Mouse (Mus musculus) MEL (cell line): ENCODE data around the gene Lin54. TPM values are rescaled to one million over a fixed set of nuclear protein-coding genes. Genes with fewer than 3 reads are reported as not detected.
A peak's percentile ranks its signal among the peaks of the same experiment; 100 is the strongest.

ENCODE experiments used
- DNase-seq: peaks from one replicate; pipeline ENCODE4 v3.0.0; 2011; ENCODE audit warnings: low read depth, low spot score
- H3K27ac ChIP-seq: 2 replicates; pipeline ENCODE4 v1.5.1; 2012; ENCODE audit warnings: low read depth, mild to moderate bottlenecking, control low read depth, low read length, moderate library complexity; ENCODE audit not compliant: control insufficient read depth
- H3K27me3 ChIP-seq, 2 experiments: fragments of 150-350 bp in 1 of 2; sonication (generic) in 1 of 2; 2 replicates each; pipeline ENCODE4 v1.6.1; 2012; ENCODE audit warnings: low read length in 2 of 2, mild to moderate bottlenecking in 2 of 2, improper control_type of control experiment in 1 of 2, moderate library complexity in 1 of 2; ENCODE audit not compliant: insufficient read depth in 2 of 2, control insufficient read depth in 1 of 2
- H3K36me3 ChIP-seq, 2 experiments: 2 replicates each; pipeline ENCODE4 v1.6.1; 2012 to 2014; ENCODE audit warnings: low read length in 2 of 2, improper control_type of control experiment in 1 of 2, inconsistent platforms in 1 of 2, mild to moderate bottlenecking in 1 of 2; ENCODE audit not compliant: insufficient read depth in 2 of 2, control insufficient read depth in 1 of 2
- H3K4me1 ChIP-seq, 2 experiments: fragments of 150-350 bp in 1 of 2; sonication (generic) in 1 of 2; 2 replicates each; pipeline ENCODE4 v1.6.1; 2012; ENCODE audit warnings: low read length in 2 of 2, improper control_type of control experiment in 1 of 2, mild to moderate bottlenecking in 1 of 2; ENCODE audit not compliant: insufficient read depth in 2 of 2, control insufficient read depth in 1 of 2
- H3K4me3 ChIP-seq, 2 experiments: fragments of 150-350 bp in 1 of 2; sonication (generic) in 1 of 2; 2 replicates each; pipeline ENCODE4 v1.5.1; 2012; ENCODE audit warnings: low read depth in 2 of 2, low read length in 2 of 2, mild to moderate bottlenecking in 2 of 2, moderate library complexity in 2 of 2, control low read depth in 1 of 2, improper control_type of control experiment in 1 of 2; ENCODE audit not compliant: control insufficient read depth in 1 of 2, insufficient read depth in 1 of 2
- H3K79me2 ChIP-seq: 2 replicates; pipeline ENCODE4 v1.6.1; 2012; ENCODE audit warnings: mild to moderate bottlenecking, low read length, moderate library complexity; ENCODE audit not compliant: control insufficient read depth, poor library complexity, insufficient read depth
- H3K9ac ChIP-seq: 2 replicates; pipeline ENCODE4 v1.6.1; 2012; ENCODE audit warnings: low read depth, mild to moderate bottlenecking, control low read depth, low read length, moderate library complexity; ENCODE audit not compliant: control insufficient read depth, poor library complexity, severe bottlenecking
- H3K9me3 ChIP-seq: fragments of 150-350 bp; sonication (generic); replicated peaks from 2 replicates; pipeline ENCODE4 v1.6.1; 2012; ENCODE audit warnings: mild to moderate bottlenecking, low read length, improper control_type of control experiment, moderate library complexity; ENCODE audit not compliant: insufficient read depth
- BHLHE40 ChIP-seq: IDR thresholded peaks from 2 replicates; pipeline ENCODE4 v1.6.1; 2012; ENCODE audit warnings: low read depth, mild to moderate bottlenecking, inconsistent platforms, low read length, improper control_type of control experiment, borderline replicate concordance
- CHD1 ChIP-seq: IDR thresholded peaks from 2 replicates; pipeline ENCODE4 v1.6.1; 2012; ENCODE audit warnings: low read depth, mild to moderate bottlenecking, inconsistent platforms, low read length, improper control_type of control experiment
- EP300 ChIP-seq, 2 experiments: IDR thresholded peaks; 2 replicates each; pipeline ENCODE4 v1.6.1; 2011; ENCODE audit warnings: improper control_type of control experiment in 2 of 2, low read length in 2 of 2, low read depth in 1 of 2, mild to moderate bottlenecking in 1 of 2
- ETS1 ChIP-seq: IDR thresholded peaks from 2 replicates; pipeline ENCODE4 v1.6.1; 2012; ENCODE audit warnings: low read depth, mild to moderate bottlenecking, inconsistent platforms, low read length, improper control_type of control experiment, moderate library complexity
- GABPA ChIP-seq: IDR thresholded peaks from 2 replicates; pipeline ENCODE4 v1.6.1; 2012; ENCODE audit warnings: low read depth, mild to moderate bottlenecking, inconsistent platforms, low read length, improper control_type of control experiment, moderate library complexity
- HCFC1 ChIP-seq: IDR thresholded peaks from 2 replicates; pipeline ENCODE4 v1.6.1; 2012; ENCODE audit warnings: low read depth, mild to moderate bottlenecking, inconsistent platforms, low read length, improper control_type of control experiment, moderate library complexity
- JUND ChIP-seq: IDR thresholded peaks from 2 replicates; pipeline ENCODE4 v1.6.1; 2011; ENCODE audit warnings: low read depth, mild to moderate bottlenecking, improper control_type of control experiment, low read length
- KAT2A ChIP-seq: conservative IDR thresholded peaks from 2 replicates; pipeline ENCODE4 v1.6.1; 2012; ENCODE audit warnings: low read depth, low read length, improper control_type of control experiment, inconsistent platforms
- MAFK ChIP-seq: IDR thresholded peaks from 2 replicates; pipeline ENCODE4 v1.6.1; 2011; ENCODE audit warnings: low read depth, mild to moderate bottlenecking, low read length, improper control_type of control experiment, borderline replicate concordance
- MXI1 ChIP-seq: IDR thresholded peaks from 2 replicates; pipeline ENCODE4 v1.6.1; 2011; ENCODE audit warnings: mild to moderate bottlenecking, low read depth, low read length, improper control_type of control experiment
- MYB ChIP-seq: IDR thresholded peaks from 2 replicates; pipeline ENCODE4 v1.6.1; 2011; ENCODE audit warnings: mild to moderate bottlenecking, low read depth, low read length, improper control_type of control experiment
- MYC ChIP-seq: IDR thresholded peaks from 2 replicates; pipeline ENCODE4 v1.6.1; 2011; ENCODE audit warnings: low read depth, mild to moderate bottlenecking, low read length, improper control_type of control experiment, moderate library complexity
- NRF1 ChIP-seq: IDR thresholded peaks from 2 replicates; pipeline ENCODE4 v1.6.1; 2014; ENCODE audit warnings: low read depth, mild to moderate bottlenecking, inconsistent platforms, low read length, improper control_type of control experiment, moderate library complexity; ENCODE audit not compliant: poor library complexity, insufficient read depth, severe bottlenecking
- POLR2AphosphoS5 ChIP-seq: IDR thresholded peaks from 2 replicates; pipeline ENCODE4 v1.6.1; 2012; ENCODE audit warnings: low read depth, borderline replicate concordance, mild to moderate bottlenecking, inconsistent platforms, low read length, moderate library complexity, mixed read lengths
- RAD21 ChIP-seq: IDR thresholded peaks from 2 replicates; pipeline ENCODE4 v1.6.1; 2011; ENCODE audit warnings: mild to moderate bottlenecking, low read depth, low read length, improper control_type of control experiment
- RCOR1 ChIP-seq: IDR thresholded peaks from 2 replicates; pipeline ENCODE4 v1.6.1; 2012; ENCODE audit warnings: low read depth, mild to moderate bottlenecking, inconsistent platforms, low read length, improper control_type of control experiment
- SIN3A ChIP-seq: IDR thresholded peaks from 2 replicates; pipeline ENCODE4 v1.6.1; 2012; ENCODE audit warnings: low read length, improper control_type of control experiment, inconsistent platforms
- SMC3 ChIP-seq: IDR thresholded peaks from 2 replicates; pipeline ENCODE4 v1.6.1; 2011; ENCODE audit warnings: low read depth, low read length, improper control_type of control experiment
- TAL1 ChIP-seq: IDR thresholded peaks from 2 replicates; pipeline ENCODE4 v1.6.1; 2012; ENCODE audit warnings: mild to moderate bottlenecking, inconsistent platforms, low read length, moderate library complexity, mixed read lengths
- TBP ChIP-seq: IDR thresholded peaks from 2 replicates; pipeline ENCODE4 v1.8.0; 2011; ENCODE audit warnings: low read depth, low read length, improper control_type of control experiment
- USF2 ChIP-seq, 2 experiments: IDR thresholded peaks; 2 replicates each; pipeline ENCODE4 v1.6.1; 2011 to 2012; ENCODE audit warnings: improper control_type of control experiment in 2 of 2, low read length in 2 of 2, borderline replicate concordance in 1 of 2, inconsistent platforms in 1 of 2, low read depth in 1 of 2, mild to moderate bottlenecking in 1 of 2; ENCODE audit not compliant: insufficient read depth in 1 of 2
- ZC3H11A ChIP-seq: IDR thresholded peaks from 2 replicates; pipeline ENCODE4 v1.6.1; 2012; ENCODE audit warnings: low read depth, mild to moderate bottlenecking, inconsistent platforms, low read length, improper control_type of control experiment
- ZKSCAN1 ChIP-seq: IDR thresholded peaks from 2 replicates; pipeline ENCODE4 v1.6.1; 2012; ENCODE audit warnings: low read depth, mild to moderate bottlenecking, inconsistent platforms, low read length, improper control_type of control experiment, moderate library complexity
- ZMIZ1 ChIP-seq: IDR thresholded peaks from 2 replicates; pipeline ENCODE4 v1.6.1; 2012; ENCODE audit warnings: low read depth, mild to moderate bottlenecking, inconsistent platforms, low read length, improper control_type of control experiment, moderate library complexity
- ZNF384 ChIP-seq: IDR thresholded peaks from 2 replicates; pipeline ENCODE4 v1.6.1; 2012; ENCODE audit warnings: low read depth, mild to moderate bottlenecking, inconsistent platforms, low read length, improper control_type of control experiment
- polyA plus RNA-seq, 2 experiments: library from polyadenylated mRNA; stranded (reverse) in 1 of 2; unstranded in 1 of 2; fragments of >175 nt in 1 of 2; fragments of >200 nt in 1 of 2; gene quantifications; 2 replicates each; pipeline versions ENCODE4 v1.2.1 to v1.2.4; 2012; ENCODE audit warnings: low replicate concordance in 2 of 2, low read depth in 1 of 2; ENCODE audit not compliant: insufficient read length in 2 of 2, insufficient read depth in 1 of 2, missing spikeins in 1 of 2
- total RNA-seq: library from RNA; depleted of rRNA; stranded (reverse); fragments of 300-350 nt; gene quantifications from 2 replicates; pipeline ENCODE4 v1.2.3, GENCODE M21; 2012

The Lin54 gene
- total and polyA plus RNA-seq, 3 experiments: 14.1 to 16.0 TPM; not detected in 1

GRCm38 (mm10) chr5:100414474-100415196 lies 85.8 kb downstream of the Lin54 start (continued):
- no peak for TF ChIP-seq HCFC1
- no peak for TF ChIP-seq MYB
- peak in 1 of 2 experiments; percentile 41; a peak in 2 of 4 replicates for TF ChIP-seq EP300 (IDR thresholded peaks at IDR 0.05; ENCODE audit: low read depth in 1 of 2, low read length in 2 of 2)
- TF ChIP-seq ZKSCAN1: no peak
- peak; percentile 97 for TF ChIP-seq ZNF384
- TF ChIP-seq TAL1: no peak
- TF ChIP-seq RAD21: no peak
- no peak for TF ChIP-seq CHD1
- no peak for TF ChIP-seq MAFK
- peak; percentile 53 for TF ChIP-seq ETS1
- TF ChIP-seq ZMIZ1: no peak
- TF ChIP-seq POLR2AphosphoS5: no peak
- TF ChIP-seq SIN3A: peak; percentile 45
- TF ChIP-seq ZC3H11A: no peak
- no peak for TF ChIP-seq SMC3
- TF ChIP-seq USF2 (IDR thresholded peaks at IDR 0.05; ENCODE audit: borderline replicate concordance in 1 of 2, insufficient read depth in 1 of 2, low read depth in 1 of 2, low read length in 2 of 2): no peak
- no peak for TF ChIP-seq TBP

GRCm38 (mm10) chr5:100412886-100413285 lies 87.6 kb downstream of the Lin54 start:
- TF ChIP-seq NRF1 (no peak), KAT2A (no peak), SIN3A (no peak), EP300 (IDR thresholded peaks at IDR 0.05; ENCODE audit: low read depth in 1 of 2, low read length in 2 of 2) (no peak), RCOR1 (no peak), GABPA (no peak), RAD21 (no peak), ETS1 (no peak), BHLHE40 (no peak), MXI1 (no peak), JUND (no peak), ZNF384 (no peak), MYC (no peak)
- H3K36me3 ChIP-seq: peaks cover 0 to 23% of the 10 kb centered on the region in 2 experiments; a peak in 3 of 4 replicates
- H3K4me3 ChIP-seq: no peak overlapping the region
- no peak overlapping the region for H3K27ac ChIP-seq
- H3K9ac ChIP-seq: no peak overlapping the region
- H3K9me3 ChIP-seq: no peaks in the 10 kb centered on the region
- peaks cover 27% of the 10 kb centered on the region for H3K79me2 ChIP-seq
- no peak for DNase-seq
- H3K4me1 ChIP-seq: peaks cover 0 to 13% of the 10 kb centered on the region in 2 experiments; a peak in 2 of 4 replicates
- no peaks in the 10 kb centered on the region for H3K27me3 ChIP-seq
